Mouse (Mus musculus) ES-Bruce4 (cell line): ENCODE results near the gene Krt10.

ENCODE experiments used
- EP300 ChIP-seq: IDR thresholded peaks from 2 replicates; pipeline ENCODE4 v1.6.1; 2011; ENCODE audit warnings: low read depth, low read length; ENCODE audit not compliant: insufficient read depth
- POLR2A ChIP-seq: IDR thresholded peaks from one replicate; pipeline ENCODE4 v1.8.1; 2011; ENCODE audit warnings: low read length; ENCODE audit not compliant: insufficient read depth

DNA sequence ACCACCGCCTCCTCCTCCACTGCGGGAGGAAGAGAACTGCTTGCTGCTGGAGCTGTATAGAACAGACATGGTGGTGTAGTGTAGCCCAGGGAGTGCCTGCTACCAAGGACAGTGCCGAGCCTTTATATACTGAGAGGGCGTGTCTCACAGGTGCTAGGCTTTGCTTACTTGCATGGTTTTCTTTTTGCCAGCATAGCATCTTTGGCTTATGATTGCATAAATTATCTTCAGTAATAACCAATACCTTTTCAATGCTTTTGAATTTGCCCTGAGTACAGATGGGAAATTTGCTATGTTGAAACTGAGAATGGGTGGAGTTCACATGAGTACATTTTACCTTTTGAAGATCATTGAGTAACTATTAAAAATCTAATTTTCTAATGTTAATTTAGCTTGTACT, at the start of gene Krt10:
- TF ChIP-seq POLR2A (no peak), EP300 (no peak)
